Mouse (Mus musculus) MEL (cell line): ENCODE data around the gene Gm30191. TPM values are rescaled to one million over a fixed set of nuclear protein-coding genes. Genes with fewer than 3 reads are reported as not detected.

Experiments used
- DNase-seq: peaks from one replicate; pipeline ENCODE4 v3.0.0; 2011; ENCODE audit warnings: low read depth, low spot score
- H3K27ac ChIP-seq: 2 replicates; pipeline ENCODE4 v1.5.1; 2012; ENCODE audit warnings: low read depth, mild to moderate bottlenecking, control low read depth, low read length, moderate library complexity; ENCODE audit not compliant: control insufficient read depth
- H3K27me3 ChIP-seq, 2 experiments: fragments of 150-350 bp in 1 of 2; sonication (generic) in 1 of 2; 2 replicates each; pipeline ENCODE4 v1.6.1; 2012; ENCODE audit warnings: low read length in 2 of 2, mild to moderate bottlenecking in 2 of 2, improper control_type of control experiment in 1 of 2, moderate library complexity in 1 of 2; ENCODE audit not compliant: insufficient read depth in 2 of 2, control insufficient read depth in 1 of 2
- H3K36me3 ChIP-seq, 2 experiments: 2 replicates each; pipeline ENCODE4 v1.6.1; 2012 to 2014; ENCODE audit warnings: low read length in 2 of 2, improper control_type of control experiment in 1 of 2, inconsistent platforms in 1 of 2, mild to moderate bottlenecking in 1 of 2; ENCODE audit not compliant: insufficient read depth in 2 of 2, control insufficient read depth in 1 of 2
- H3K4me1 ChIP-seq, 2 experiments: fragments of 150-350 bp in 1 of 2; sonication (generic) in 1 of 2; 2 replicates each; pipeline ENCODE4 v1.6.1; 2012; ENCODE audit warnings: low read length in 2 of 2, improper control_type of control experiment in 1 of 2, mild to moderate bottlenecking in 1 of 2; ENCODE audit not compliant: insufficient read depth in 2 of 2, control insufficient read depth in 1 of 2
- H3K4me3 ChIP-seq, 2 experiments: fragments of 150-350 bp in 1 of 2; sonication (generic) in 1 of 2; 2 replicates each; pipeline ENCODE4 v1.5.1; 2012; ENCODE audit warnings: low read depth in 2 of 2, low read length in 2 of 2, mild to moderate bottlenecking in 2 of 2, moderate library complexity in 2 of 2, control low read depth in 1 of 2, improper control_type of control experiment in 1 of 2; ENCODE audit not compliant: control insufficient read depth in 1 of 2, insufficient read depth in 1 of 2
- H3K79me2 ChIP-seq: 2 replicates; pipeline ENCODE4 v1.6.1; 2012; ENCODE audit warnings: mild to moderate bottlenecking, low read length, moderate library complexity; ENCODE audit not compliant: control insufficient read depth, poor library complexity, insufficient read depth
- H3K9ac ChIP-seq: 2 replicates; pipeline ENCODE4 v1.6.1; 2012; ENCODE audit warnings: low read depth, mild to moderate bottlenecking, control low read depth, low read length, moderate library complexity; ENCODE audit not compliant: control insufficient read depth, poor library complexity, severe bottlenecking
- H3K9me3 ChIP-seq: fragments of 150-350 bp; sonication (generic); replicated peaks from 2 replicates; pipeline ENCODE4 v1.6.1; 2012; ENCODE audit warnings: mild to moderate bottlenecking, low read length, improper control_type of control experiment, moderate library complexity; ENCODE audit not compliant: insufficient read depth
- BHLHE40 ChIP-seq: IDR thresholded peaks from 2 replicates; pipeline ENCODE4 v1.6.1; 2012; ENCODE audit warnings: low read depth, mild to moderate bottlenecking, inconsistent platforms, low read length, improper control_type of control experiment, borderline replicate concordance
- CHD1 ChIP-seq: IDR thresholded peaks from 2 replicates; pipeline ENCODE4 v1.6.1; 2012; ENCODE audit warnings: low read depth, mild to moderate bottlenecking, inconsistent platforms, low read length, improper control_type of control experiment
- CTCF ChIP-seq, 3 experiments: IDR thresholded peaks in 2 of 3; conservative IDR thresholded peaks in 1 of 3; 2 replicates each; pipeline ENCODE4 v1.5.1; 2011 to 2012; ENCODE audit warnings: low read length in 3 of 3, low read depth in 2 of 3, mild to moderate bottlenecking in 2 of 3, improper control_type of control experiment in 1 of 3, inconsistent platforms in 1 of 3, mixed read lengths in 1 of 3, moderate library complexity in 1 of 3; ENCODE audit not compliant: control insufficient read depth in 1 of 3, insufficient read depth in 1 of 3, poor library complexity in 1 of 3, severe bottlenecking in 1 of 3
- E2F4 ChIP-seq: IDR thresholded peaks from 2 replicates; pipeline ENCODE4 v1.6.1; 2011; ENCODE audit warnings: low read depth, low read length, improper control_type of control experiment, borderline replicate concordance
- ELF1 ChIP-seq: IDR thresholded peaks from 2 replicates; pipeline ENCODE4 v1.6.1; 2014; ENCODE audit warnings: low read depth, mild to moderate bottlenecking, inconsistent platforms, low read length, improper control_type of control experiment, moderate library complexity
- EP300 ChIP-seq, 2 experiments: IDR thresholded peaks; 2 replicates each; pipeline ENCODE4 v1.6.1; 2011; ENCODE audit warnings: improper control_type of control experiment in 2 of 2, low read length in 2 of 2, low read depth in 1 of 2, mild to moderate bottlenecking in 1 of 2
- ETS1 ChIP-seq: IDR thresholded peaks from 2 replicates; pipeline ENCODE4 v1.6.1; 2012; ENCODE audit warnings: low read depth, mild to moderate bottlenecking, inconsistent platforms, low read length, improper control_type of control experiment, moderate library complexity
- GABPA ChIP-seq: IDR thresholded peaks from 2 replicates; pipeline ENCODE4 v1.6.1; 2012; ENCODE audit warnings: low read depth, mild to moderate bottlenecking, inconsistent platforms, low read length, improper control_type of control experiment, moderate library complexity
- GATA1 ChIP-seq: IDR thresholded peaks from 2 replicates; pipeline ENCODE4 v1.6.1; 2011; ENCODE audit warnings: low read depth, low read length, improper control_type of control experiment
- HCFC1 ChIP-seq: IDR thresholded peaks from 2 replicates; pipeline ENCODE4 v1.6.1; 2012; ENCODE audit warnings: low read depth, mild to moderate bottlenecking, inconsistent platforms, low read length, improper control_type of control experiment, moderate library complexity
- JUND ChIP-seq: IDR thresholded peaks from 2 replicates; pipeline ENCODE4 v1.6.1; 2011; ENCODE audit warnings: low read depth, mild to moderate bottlenecking, improper control_type of control experiment, low read length
- KAT2A ChIP-seq: conservative IDR thresholded peaks from 2 replicates; pipeline ENCODE4 v1.6.1; 2012; ENCODE audit warnings: low read depth, low read length, improper control_type of control experiment, inconsistent platforms
- MAFK ChIP-seq: IDR thresholded peaks from 2 replicates; pipeline ENCODE4 v1.6.1; 2011; ENCODE audit warnings: low read depth, mild to moderate bottlenecking, low read length, improper control_type of control experiment, borderline replicate concordance
- MAX ChIP-seq: IDR thresholded peaks from 2 replicates; pipeline ENCODE4 v1.6.1; 2011; ENCODE audit warnings: low read length, improper control_type of control experiment
- MAZ ChIP-seq: IDR thresholded peaks from 2 replicates; pipeline ENCODE4 v1.6.1; 2012; ENCODE audit warnings: low read depth, mild to moderate bottlenecking, inconsistent platforms, low read length, improper control_type of control experiment
- MEF2A ChIP-seq: IDR thresholded peaks from 2 replicates; pipeline ENCODE4 v1.6.1; 2014; ENCODE audit warnings: low read depth, mild to moderate bottlenecking, inconsistent platforms, low read length, improper control_type of control experiment; ENCODE audit not compliant: poor library complexity, insufficient replicate concordance, severe bottlenecking; ENCODE audit errors: extremely low read depth
- MXI1 ChIP-seq: IDR thresholded peaks from 2 replicates; pipeline ENCODE4 v1.6.1; 2011; ENCODE audit warnings: mild to moderate bottlenecking, low read depth, low read length, improper control_type of control experiment
- MYB ChIP-seq: IDR thresholded peaks from 2 replicates; pipeline ENCODE4 v1.6.1; 2011; ENCODE audit warnings: mild to moderate bottlenecking, low read depth, low read length, improper control_type of control experiment
- MYC ChIP-seq: IDR thresholded peaks from 2 replicates; pipeline ENCODE4 v1.6.1; 2011; ENCODE audit warnings: low read depth, mild to moderate bottlenecking, low read length, improper control_type of control experiment, moderate library complexity
- NRF1 ChIP-seq: IDR thresholded peaks from 2 replicates; pipeline ENCODE4 v1.6.1; 2014; ENCODE audit warnings: low read depth, mild to moderate bottlenecking, inconsistent platforms, low read length, improper control_type of control experiment, moderate library complexity; ENCODE audit not compliant: poor library complexity, insufficient read depth, severe bottlenecking
- POLR2A ChIP-seq, 2 experiments: IDR thresholded peaks; 2 replicates each; pipeline ENCODE4 v1.6.1; 2011 to 2012; ENCODE audit warnings: low read length in 2 of 2, mild to moderate bottlenecking in 2 of 2, control low read depth in 1 of 2, improper control_type of control experiment in 1 of 2, low read depth in 1 of 2, moderate library complexity in 1 of 2; ENCODE audit not compliant: control insufficient read depth in 1 of 2, insufficient read depth in 1 of 2, poor library complexity in 1 of 2
- POLR2AphosphoS2 ChIP-seq: IDR thresholded peaks from 2 replicates; pipeline ENCODE4 v1.6.1; 2011; ENCODE audit warnings: low read length, improper control_type of control experiment
- POLR2AphosphoS5 ChIP-seq: IDR thresholded peaks from 2 replicates; pipeline ENCODE4 v1.6.1; 2012; ENCODE audit warnings: low read depth, borderline replicate concordance, mild to moderate bottlenecking, inconsistent platforms, low read length, moderate library complexity, mixed read lengths
- RAD21 ChIP-seq: IDR thresholded peaks from 2 replicates; pipeline ENCODE4 v1.6.1; 2011; ENCODE audit warnings: mild to moderate bottlenecking, low read depth, low read length, improper control_type of control experiment
- RCOR1 ChIP-seq: IDR thresholded peaks from 2 replicates; pipeline ENCODE4 v1.6.1; 2012; ENCODE audit warnings: low read depth, mild to moderate bottlenecking, inconsistent platforms, low read length, improper control_type of control experiment
- SMC3 ChIP-seq: IDR thresholded peaks from 2 replicates; pipeline ENCODE4 v1.6.1; 2011; ENCODE audit warnings: low read depth, low read length, improper control_type of control experiment
- TAL1 ChIP-seq: IDR thresholded peaks from 2 replicates; pipeline ENCODE4 v1.6.1; 2012; ENCODE audit warnings: mild to moderate bottlenecking, inconsistent platforms, low read length, moderate library complexity, mixed read lengths
- TBP ChIP-seq: IDR thresholded peaks from 2 replicates; pipeline ENCODE4 v1.8.0; 2011; ENCODE audit warnings: low read depth, low read length, improper control_type of control experiment
- TCF12 ChIP-seq: IDR thresholded peaks from 2 replicates; pipeline ENCODE4 v1.6.1; 2014; ENCODE audit warnings: low read depth, mild to moderate bottlenecking, inconsistent platforms, low read length, improper control_type of control experiment, moderate library complexity
- UBTF ChIP-seq: IDR thresholded peaks from 2 replicates; pipeline ENCODE4 v1.6.1; 2012; ENCODE audit warnings: low read depth, mild to moderate bottlenecking, inconsistent platforms, low read length, improper control_type of control experiment, moderate library complexity, borderline replicate concordance; ENCODE audit not compliant: insufficient read depth
- USF1 ChIP-seq: IDR thresholded peaks from 2 replicates; pipeline ENCODE4 v1.6.1; 2014; ENCODE audit warnings: low read depth, mild to moderate bottlenecking, inconsistent platforms, low read length, improper control_type of control experiment, moderate library complexity
- USF2 ChIP-seq, 2 experiments: IDR thresholded peaks; 2 replicates each; pipeline ENCODE4 v1.6.1; 2011 to 2012; ENCODE audit warnings: improper control_type of control experiment in 2 of 2, low read length in 2 of 2, borderline replicate concordance in 1 of 2, inconsistent platforms in 1 of 2, low read depth in 1 of 2, mild to moderate bottlenecking in 1 of 2; ENCODE audit not compliant: insufficient read depth in 1 of 2
- ZC3H11A ChIP-seq: IDR thresholded peaks from 2 replicates; pipeline ENCODE4 v1.6.1; 2012; ENCODE audit warnings: low read depth, mild to moderate bottlenecking, inconsistent platforms, low read length, improper control_type of control experiment
- ZKSCAN1 ChIP-seq: IDR thresholded peaks from 2 replicates; pipeline ENCODE4 v1.6.1; 2012; ENCODE audit warnings: low read depth, mild to moderate bottlenecking, inconsistent platforms, low read length, improper control_type of control experiment, moderate library complexity
- ZMIZ1 ChIP-seq: IDR thresholded peaks from 2 replicates; pipeline ENCODE4 v1.6.1; 2012; ENCODE audit warnings: low read depth, mild to moderate bottlenecking, inconsistent platforms, low read length, improper control_type of control experiment, moderate library complexity
- ZNF384 ChIP-seq: IDR thresholded peaks from 2 replicates; pipeline ENCODE4 v1.6.1; 2012; ENCODE audit warnings: low read depth, mild to moderate bottlenecking, inconsistent platforms, low read length, improper control_type of control experiment
- polyA plus RNA-seq, 2 experiments: library from polyadenylated mRNA; stranded (reverse) in 1 of 2; unstranded in 1 of 2; fragments of >175 nt in 1 of 2; fragments of >200 nt in 1 of 2; gene quantifications; 2 replicates each; pipeline versions ENCODE4 v1.2.1 to v1.2.4; 2012; ENCODE audit warnings: low replicate concordance in 2 of 2, low read depth in 1 of 2; ENCODE audit not compliant: insufficient read length in 2 of 2, insufficient read depth in 1 of 2, missing spikeins in 1 of 2
- total RNA-seq: library from RNA; depleted of rRNA; stranded (reverse); fragments of 300-350 nt; gene quantifications from 2 replicates; pipeline ENCODE4 v1.2.3, GENCODE M21; 2012

The Gm30191 gene
- total and polyA plus RNA-seq, 3 experiments, result not detected

GRCm38 (mm10) chr4:134287168-134287564 is 40.4 kb downstream of the Gm30191 start:
- peak; percentile 92 for DNase-seq
- H3K27me3 ChIP-seq, result no peaks in the 10 kb centered on the region
- H3K79me2 ChIP-seq, result peaks cover 13% of the 10 kb centered on the region
- H3K9ac ChIP-seq, result peak overlapping the region; percentile 99
- H3K4me3 ChIP-seq, result peak overlapping the region; percentile 96 to 97
- peaks cover 2 to 21% of the 10 kb centered on the region in 2 experiments; a peak in 3 of 4 replicates for H3K4me1 ChIP-seq
- peak overlapping the region; percentile 87 for H3K27ac ChIP-seq
- peaks cover 6 to 24% of the 10 kb centered on the region in 2 experiments for H3K36me3 ChIP-seq
- no peaks in the 10 kb centered on the region for H3K9me3 ChIP-seq
- no peak for TF ChIP-seq ZKSCAN1
- no peak for TF ChIP-seq SMC3
- peak; percentile 89 for TF ChIP-seq POLR2AphosphoS2
- TF ChIP-seq NRF1, result peak; percentile 83
- TF ChIP-seq ELF1, result peak; percentile 57
- peak; percentile 57; the same call in 1 of the 2 replicates for TF ChIP-seq MAZ
- no peak for TF ChIP-seq USF2 (IDR thresholded peaks at IDR 0.05; ENCODE audit: borderline replicate concordance in 1 of 2, insufficient read depth in 1 of 2, low read depth in 1 of 2, low read length in 2 of 2)
- peak; percentile 67; the same call in 1 of the 2 replicates for TF ChIP-seq KAT2A
- TF ChIP-seq GATA1, result no peak
- no peak for TF ChIP-seq MEF2A
- 0 out of 4 replicates have a peak, but pooled peaks of 1 of the 2 experiments have one; percentile 16 for TF ChIP-seq EP300 (IDR thresholded peaks at IDR 0.05; ENCODE audit: low read depth in 1 of 2, low read length in 2 of 2)
- TF ChIP-seq MYC, result peak; percentile 27; the same call in 1 of the 2 replicates
- no peak for TF ChIP-seq RAD21
- TF ChIP-seq UBTF, result no peak
- TF ChIP-seq MXI1, result peak; percentile 68
- TF ChIP-seq MYB, result peak; percentile 26; the same call in 1 of the 2 replicates
- TF ChIP-seq CTCF (IDR thresholded peaks at IDR 0.05 in 2 of 3, conservative IDR thresholded peaks at IDR 0.05 in 1 of 3; ENCODE audit: control insufficient read depth in 1 of 3, insufficient read depth in 1 of 3, low read depth in 2 of 3, low read length in 3 of 3, poor library complexity in 1 of 3, severe bottlenecking in 1 of 3), result peak in 2 of 3 experiments; percentile 20 to 33; a peak in 4 of 6 replicates
- no peak for TF ChIP-seq GABPA
- no peak for TF ChIP-seq JUND
- TF ChIP-seq TBP, result peak; percentile 40; the same call in 1 of the 2 replicates
- peak; percentile 63; the same call in 1 of the 2 replicates for TF ChIP-seq MAX
- 0 out of 2 replicates have a peak, but pooled peaks have one; percentile 38 for TF ChIP-seq E2F4
- no peak for TF ChIP-seq TAL1
- TF ChIP-seq RCOR1, result no peak
- TF ChIP-seq TCF12, result peak; percentile 55; the same call in 1 of the 2 replicates
- TF ChIP-seq HCFC1, result peak; percentile 77
- peak; percentile 10; the same call in 1 of the 2 replicates for TF ChIP-seq ETS1
- no peak for TF ChIP-seq POLR2AphosphoS5
- TF ChIP-seq ZC3H11A, result no peak
- TF ChIP-seq USF1, result peak; percentile 78
- peak; percentile 91 to 97 for TF ChIP-seq POLR2A (IDR thresholded peaks at IDR 0.05; ENCODE audit: control insufficient read depth in 1 of 2, insufficient read depth in 1 of 2, low read depth in 1 of 2, low read length in 2 of 2, poor library complexity in 1 of 2)
- TF ChIP-seq CHD1, result peak; percentile 76
- peak; percentile 36; the same call in 1 of the 2 replicates for TF ChIP-seq BHLHE40
- no peak for TF ChIP-seq ZNF384
- peak; percentile 70 for TF ChIP-seq ZMIZ1
- no peak for TF ChIP-seq MAFK
